Mouse (Mus musculus) spleen, adult 2 months (tissue): ENCODE data around the gene Gm4301. TPM values are rescaled to one million over a fixed set of nuclear protein-coding genes. Genes with fewer than 3 reads are reported as not detected.

Source experiments
- polyA plus RNA-seq: library from polyadenylated mRNA; depleted of rRNA; stranded (reverse); fragments of >200 nt; gene quantifications from 2 replicates; pipeline ENCODE4 v1.2.3, GENCODE M21; 2012; rRNA removed

The Gm4301 gene
- polyA plus RNA-seq, 1 experiment: not detected

Other genes starting within 250 kb of the Gm4301 start
- gene Gm4302, start 5.2 kb downstream of the Gm4301 start, polyA plus RNA-seq: not detected in 2 replicates
- gene Gm4303, start 10.3 kb downstream of the Gm4301 start, polyA plus RNA-seq: not detected in 2 replicates
- not detected in 2 replicates for gene Gm4305, start 15.4 kb downstream of the Gm4301 start, polyA plus RNA-seq
- not detected in 2 replicates for gene Gm4307, start 25.7 kb downstream of the Gm4301 start, polyA plus RNA-seq
- gene Gm4312, start 46.9 kb downstream of the Gm4301 start, polyA plus RNA-seq: not detected in 2 replicates
- gene Tmtc3, start 151.7 kb downstream of the Gm4301 start, polyA plus RNA-seq: 1.6 and 1.8 TPM in 2 replicates
- gene Cep290, start 151.9 kb downstream of the Gm4301 start, polyA plus RNA-seq: 0.09 and 0.13 TPM in 2 replicates